Mouse (Mus musculus) macrophage (primary cell): ENCODE data around the gene Frs3. TPM values are rescaled to one million over a fixed set of nuclear protein-coding genes. Genes with fewer than 3 reads are reported as not detected.

Experiments
- H3K27ac ChIP-seq: fragments of 350-480 bp; formaldehyde crosslinking; 2 replicates; pipeline ENCODE4 v1.9.0; 2021
- H3K36me3 ChIP-seq: fragments of 350-480 bp; formaldehyde crosslinking; 2 replicates; pipeline ENCODE4 v1.9.0; 2021; ENCODE audit errors: inconsistent target
- H3K4me3 ChIP-seq: fragments of 350-480 bp; formaldehyde crosslinking; 2 replicates; pipeline ENCODE4 v1.9.0; 2021; ENCODE audit errors: inconsistent target
- H3K79me2 ChIP-seq: fragments of 350-480 bp; formaldehyde crosslinking; 2 replicates; pipeline ENCODE4 v1.9.0; 2021; ENCODE audit errors: inconsistent target
- WGBS: methylation state at CpG from one replicate; pipeline ENCODE4 v1.1.7; 2026; ENCODE audit warnings: inconsistent platforms; ENCODE audit not compliant: missing documents; 5-methylcytosine and 5-hydroxymethylcytosine counted together
- polyA plus RNA-seq: library from polyadenylated mRNA; stranded (reverse); fragments of 250-400 nt; gene quantifications from 3 replicates; pipeline ENCODE4 v1.2.4, GENCODE M21; 2018; ENCODE audit warnings: inconsistent platforms

The Frs3 gene
- polyA plus RNA-seq, 1 experiment from 2014 or later, result 0.65 TPM

GRCm38 (mm10) chr17:47701793-47702192, 13.0 kb downstream of the Frs3 start:
- WGBS, result 89% methylated on average over 9 of the region's 9 CpGs
- Histone ChIP-seq H3K36me3 (no peaks in the 10 kb centered on the region), H3K4me3 (no peak overlapping the region), H3K27ac (no peak overlapping the region), H3K79me2 (no peaks in the 10 kb centered on the region)

- no peak overlapping the region for H3K27ac ChIP-seq
- no peaks in the 10 kb centered on the region for H3K79me2 ChIP-seq
- 91% methylated on average over 28 of the region's 28 CpGs for WGBS
- H3K36me3 ChIP-seq, result no peaks in the 10 kb centered on the region
- no peak overlapping the region for H3K4me3 ChIP-seq
These were observed 13.9 kb downstream of the Frs3 start for GRCm38 (mm10) chr17:47702548-47703345.

GRCm38 (mm10) chr17:47703556-47703955, 14.7 kb downstream of the Frs3 start:
- H3K27ac ChIP-seq, result no peak overlapping the region
- no peaks in the 10 kb centered on the region for H3K36me3 ChIP-seq
- H3K79me2 ChIP-seq, result no peaks in the 10 kb centered on the region
- H3K4me3 ChIP-seq, result no peak overlapping the region
- WGBS, result 80% methylated on average over 20 of the region's 20 CpGs

- Histone ChIP-seq H3K36me3 (no peaks in the 10 kb centered on the region), H3K4me3 (no peak overlapping the region), H3K79me2 (no peaks in the 10 kb centered on the region), H3K27ac (no peak overlapping the region)
- 77% methylated on average over 4 of the region's 4 CpGs for WGBS
These were observed 15.9 kb downstream of the Frs3 start for GRCm38 (mm10) chr17:47704692-47705091.

GRCm38 (mm10) chr17:47706196-47706595, 17.4 kb downstream of the Frs3 start:
- H3K27ac ChIP-seq, result no peak overlapping the region
- H3K4me3 ChIP-seq, result no peak overlapping the region
- no peaks in the 10 kb centered on the region for H3K79me2 ChIP-seq
- H3K36me3 ChIP-seq, result no peaks in the 10 kb centered on the region
- WGBS, result 100% methylated on average over 1 of the region's 1 CpGs

- Histone ChIP-seq H3K4me3 (no peak overlapping the region), H3K79me2 (no peaks in the 10 kb centered on the region), H3K27ac (no peak overlapping the region), H3K36me3 (no peaks in the 10 kb centered on the region)
- 94% methylated on average over 3 of the region's 3 CpGs for WGBS
These were observed 19.1 kb downstream of the Frs3 start for GRCm38 (mm10) chr17:47707961-47708360.

GRCm38 (mm10) chr17:47708972-47709371, 20.1 kb downstream of the Frs3 start:
- Histone ChIP-seq H3K79me2 (no peaks in the 10 kb centered on the region), H3K27ac (no peak overlapping the region)
- 93% methylated on average over 4 of the region's 4 CpGs for WGBS

GRCm38 (mm10) chr17:47710036-47710435, 21.2 kb downstream of the Frs3 start:
- H3K36me3 ChIP-seq, result no peaks in the 10 kb centered on the region
- no peak overlapping the region for H3K4me3 ChIP-seq
- WGBS, result 75% methylated on average over 3 of the region's 3 CpGs
- H3K79me2 ChIP-seq, result no peaks in the 10 kb centered on the region
- H3K27ac ChIP-seq, result no peak overlapping the region

More at GRCm38 (mm10) chr17:47708972-47709371, 20.1 kb downstream of the Frs3 start:
- Histone ChIP-seq H3K4me3 (no peak overlapping the region), H3K36me3 (no peaks in the 10 kb centered on the region)

GRCm38 (mm10) chr17:47711883-47712282, 23.1 kb downstream of the Frs3 start:
- Histone ChIP-seq H3K27ac (no peak overlapping the region), H3K36me3 (no peaks in the 10 kb centered on the region), H3K79me2 (no peaks in the 10 kb centered on the region), H3K4me3 (no peak overlapping the region)
- WGBS, result 77% methylated on average over 6 of the region's 6 CpGs

GRCm38 (mm10) chr17:47712889-47713571, 24.2 kb downstream of the Frs3 start:
- Histone ChIP-seq H3K4me3 (no peak overlapping the region), H3K79me2 (no peaks in the 10 kb centered on the region), H3K36me3 (no peaks in the 10 kb centered on the region), H3K27ac (no peak overlapping the region)
- WGBS, result 91% methylated on average over 9 of the region's 22 CpGs

GRCm38 (mm10) chr17:47715037-47715436, 26.2 kb downstream of the Frs3 start:
- WGBS, result 4% methylated on average over 3 of the region's 3 CpGs
- H3K4me3 ChIP-seq, result no peak overlapping the region
- no peaks in the 10 kb centered on the region for H3K36me3 ChIP-seq
- no peaks in the 10 kb centered on the region for H3K79me2 ChIP-seq
- no peak overlapping the region for H3K27ac ChIP-seq

- Histone ChIP-seq H3K36me3 (no peaks in the 10 kb centered on the region), H3K27ac (no peak overlapping the region), H3K79me2 (no peaks in the 10 kb centered on the region), H3K4me3 (no peak overlapping the region)
- WGBS, result 90% methylated on average over 4 of the region's 4 CpGs
These were observed 32.4 kb downstream of the Frs3 start for GRCm38 (mm10) chr17:47721183-47721582.

- no peaks in the 10 kb centered on the region for H3K79me2 ChIP-seq
- no peaks in the 10 kb centered on the region for H3K36me3 ChIP-seq
- no peak within 1 kb of the TSS for H3K27ac ChIP-seq
- 88% methylated on average over 11 of the region's 11 CpGs for WGBS
- H3K4me3 ChIP-seq, result no peak within 1 kb of the TSS
These were observed 37.7 kb downstream of the Frs3 start, which contains the start of gene Pgc for GRCm38 (mm10) chr17:47726566-47726965. Gene Pgc, plus strand, starts transcription at chr17:47726842.

GRCm38 (mm10) chr17:47730633-47731575, 42.1 kb downstream of the Frs3 start:
- Histone ChIP-seq H3K27ac (no peak overlapping the region), H3K79me2 (no peaks in the 10 kb centered on the region), H3K4me3 (no peak overlapping the region), H3K36me3 (no peaks in the 10 kb centered on the region)
- whole genome bisulfite sequencing, result 92% methylated on average over 21 of the region's 24 CpGs
